Mouse (Mus musculus): Measurements from ENCODE around the gene Cib3. TPM values are rescaled to one million over a fixed set of nuclear protein-coding genes. Genes with fewer than 3 reads are reported as not detected.
A peak's percentile ranks its signal among the peaks of the same experiment; 100 is the strongest.

The Cib3 gene
- polyA plus RNA-seq, 1 experiment from 2014 or later: not detected

DNA sequence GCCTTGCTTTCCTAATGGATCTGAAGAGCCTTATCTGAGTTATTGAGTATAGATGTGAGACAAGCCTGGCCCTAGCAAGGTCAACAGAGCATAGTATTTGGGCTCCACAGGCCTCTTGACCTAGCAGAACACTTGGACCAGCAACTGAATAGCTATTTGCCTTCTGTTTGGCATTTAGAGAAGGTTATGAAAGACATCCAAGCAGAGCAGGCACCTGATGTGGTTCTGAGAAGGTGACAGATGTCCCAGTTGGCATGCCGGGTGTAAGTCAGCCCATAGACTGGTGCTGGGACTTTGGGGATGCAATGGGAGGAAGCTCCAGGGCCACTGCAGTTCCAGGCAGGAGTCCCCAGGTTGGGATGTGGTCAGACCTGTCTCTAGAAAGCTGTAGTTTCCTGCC is 29.6 kb upstream of the Cib3 start:
- Histone ChIP-seq H3K4me2 (ENCODE audit: low read depth, low read length) (no peak overlapping the region), H3K4me1 (ENCODE audit: control insufficient read depth, insufficient read depth, low read length) (peaks cover 5% of the 10 kb centered on the region), H3K4me3 (ENCODE audit: low read length) (no peak overlapping the region), H3K27me3 (ENCODE audit: control insufficient read depth, insufficient read depth, low read length) (no peaks in the 10 kb centered on the region), H3K27ac (ENCODE audit: low read length) (no peak overlapping the region), H3K9ac (ENCODE audit: low read length) (no peak overlapping the region), H3K9me3 (replicated peaks; ENCODE audit: control insufficient read depth, low read length) (no peaks in the 10 kb centered on the region), H3K36me3 (ENCODE audit: control insufficient read depth, insufficient read depth) (peaks cover 3% of the 10 kb centered on the region; the same call in 1 of the 2 replicates)
- WGBS: 90% methylated on average over 1 of the region's 1 CpGs
- ATAC-seq (replicated peaks; ENCODE audit: extremely low read depth, insufficient read depth, low FRiP score): no peak

DNA sequence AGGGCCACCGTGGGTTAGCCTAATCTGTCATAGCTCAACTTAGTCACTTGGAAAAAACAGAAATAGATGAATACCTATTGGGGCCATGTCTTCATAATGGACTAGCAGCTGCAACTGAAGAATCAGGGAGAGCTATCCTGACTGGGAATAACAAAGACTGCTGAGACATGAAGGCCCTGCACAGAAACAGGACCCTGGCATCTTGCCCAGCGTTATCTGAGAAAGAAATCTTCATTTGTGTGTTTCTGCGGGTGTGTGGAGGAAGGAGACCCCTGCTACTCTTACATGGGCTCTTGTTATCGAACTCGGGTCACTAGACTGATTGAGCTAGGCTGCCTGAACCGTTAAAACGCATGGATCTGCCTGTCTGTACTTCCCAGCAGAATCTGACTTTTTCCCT is 28.3 kb upstream of the Cib3 start:
- no peak overlapping the region for H3K27ac ChIP-seq (ENCODE audit: low read length)
- H3K4me3 ChIP-seq (ENCODE audit: low read length): peak overlapping the region; percentile 93
- H3K9me3 ChIP-seq (replicated peaks; ENCODE audit: control insufficient read depth, low read length): no peaks in the 10 kb centered on the region
- peak overlapping the region; percentile 79 for H3K9ac ChIP-seq (ENCODE audit: low read length)
- no peak for ATAC-seq (replicated peaks; ENCODE audit: extremely low read depth, insufficient read depth, low FRiP score)
- H3K27me3 ChIP-seq (ENCODE audit: control insufficient read depth, insufficient read depth, low read length): no peaks in the 10 kb centered on the region
- no peaks in the 10 kb centered on the region; the same call in 1 of the 2 replicates for H3K36me3 ChIP-seq (ENCODE audit: control insufficient read depth, insufficient read depth)
- H3K4me2 ChIP-seq (ENCODE audit: low read depth, low read length): peak overlapping the region; percentile 82
- H3K4me1 ChIP-seq (ENCODE audit: control insufficient read depth, insufficient read depth, low read length): peaks cover 5% of the 10 kb centered on the region
- WGBS: 63% methylated on average over 7 of the region's 7 CpGs

DNA sequence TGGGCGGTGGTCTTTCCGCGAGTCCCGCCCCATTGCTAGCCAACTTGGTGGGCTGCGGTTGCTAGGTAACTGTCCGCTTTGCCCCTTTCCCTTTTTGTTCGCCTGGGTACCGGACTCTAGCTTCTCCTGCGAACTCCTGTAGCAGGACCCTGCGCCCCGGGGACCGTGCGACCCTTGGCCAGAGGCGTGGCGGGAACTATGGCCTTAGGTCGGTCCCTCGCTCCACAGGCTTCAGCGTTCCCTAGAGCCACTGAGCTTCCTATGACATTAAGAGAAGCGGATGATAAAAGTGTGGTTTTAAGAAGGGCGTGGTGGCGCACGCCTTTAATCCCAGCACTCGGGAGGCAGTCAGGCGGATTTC is 27.7 kb upstream of the Cib3 start:
- Histone ChIP-seq H3K9ac (ENCODE audit: low read length) (peak overlapping the region; percentile 79), H3K4me1 (ENCODE audit: control insufficient read depth, insufficient read depth, low read length) (peaks cover 5% of the 10 kb centered on the region), H3K27ac (ENCODE audit: low read length) (peak overlapping the region; percentile 91), H3K27me3 (ENCODE audit: control insufficient read depth, insufficient read depth, low read length) (no peaks in the 10 kb centered on the region), H3K4me2 (ENCODE audit: low read depth, low read length) (peak overlapping the region; percentile 82), H3K4me3 (ENCODE audit: low read length) (peak overlapping the region; percentile 93), H3K9me3 (replicated peaks; ENCODE audit: control insufficient read depth, low read length) (no peaks in the 10 kb centered on the region), H3K36me3 (ENCODE audit: control insufficient read depth, insufficient read depth) (no peaks in the 10 kb centered on the region; the same call in 1 of the 2 replicates)
- 0 out of 2 replicates have a peak, but pooled peaks have one; percentile 1 for ATAC-seq (replicated peaks; ENCODE audit: extremely low read depth, insufficient read depth, low FRiP score)
- under 1% methylated on average over 24 of the region's 24 CpGs for WGBS

DNA sequence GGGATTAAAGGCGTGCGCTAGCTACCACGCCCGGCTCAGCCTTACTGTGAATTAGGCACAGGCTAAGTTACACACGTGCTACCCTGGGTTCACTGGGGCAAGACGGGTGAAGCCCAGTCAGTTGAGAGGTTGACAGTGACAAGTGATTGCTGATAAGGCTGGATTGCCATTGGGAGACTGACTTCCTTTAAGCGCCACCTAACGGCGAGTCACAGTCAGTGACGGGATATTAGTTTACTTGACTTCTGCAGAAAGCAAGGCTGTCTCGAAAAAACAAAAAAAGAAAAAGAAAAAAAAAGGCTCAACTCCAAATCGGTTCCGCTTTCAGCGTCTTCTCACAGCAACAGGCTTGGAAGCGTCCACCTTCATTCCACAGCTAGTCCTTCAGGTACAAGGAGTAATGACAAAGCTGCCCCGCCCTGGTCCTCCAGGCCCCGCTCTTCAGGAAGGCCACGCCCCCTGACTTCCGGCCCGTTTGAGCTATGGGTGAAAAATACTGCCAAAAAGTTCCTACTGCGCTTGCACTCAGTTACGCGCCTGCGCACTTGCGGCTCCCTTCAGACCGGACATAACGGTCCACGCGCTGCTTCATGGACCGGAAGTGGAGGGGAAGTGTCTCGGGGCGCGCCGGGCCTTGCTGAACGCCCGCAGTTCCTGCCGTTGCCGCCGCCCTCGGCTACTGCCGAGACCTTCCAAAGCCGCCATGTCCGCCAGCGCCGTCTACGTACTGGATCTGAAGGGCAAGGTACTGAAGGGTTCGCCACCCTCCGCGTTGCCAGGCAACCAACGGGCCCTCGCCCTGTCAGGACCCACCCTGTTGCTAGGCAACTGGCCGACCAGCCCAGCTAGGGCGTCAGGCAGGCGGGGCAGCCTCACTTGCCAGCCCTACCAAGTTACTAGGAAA is 27.1 kb upstream of the Cib3 start, which contains the start of gene Ap1m1:
Ap1m1 (plus strand) TSS at position 520 of the 904 bp plus-strand sequence.
- Histone ChIP-seq H3K9ac (ENCODE audit: low read length) (peak within 1 kb of the TSS; percentile 79), H3K9me3 (replicated peaks; ENCODE audit: control insufficient read depth, low read length) (no peaks in the 10 kb centered on the region), H3K4me3 (ENCODE audit: low read length) (peak within 1 kb of the TSS; percentile 93), H3K4me1 (ENCODE audit: control insufficient read depth, insufficient read depth, low read length) (peaks cover 5% of the 10 kb centered on the region), H3K27ac (ENCODE audit: low read length) (peak within 1 kb of the TSS; percentile 91), H3K27me3 (ENCODE audit: control insufficient read depth, insufficient read depth, low read length) (no peaks in the 10 kb centered on the region), H3K36me3 (ENCODE audit: control insufficient read depth, insufficient read depth) (no peaks in the 10 kb centered on the region; the same call in 1 of the 2 replicates), H3K4me2 (ENCODE audit: low read depth, low read length) (peak within 1 kb of the TSS; percentile 82)
- peak; percentile 96 for ATAC-seq (replicated peaks; ENCODE audit: extremely low read depth, insufficient read depth, low FRiP score)
- under 1% methylated on average over 54 of the region's 54 CpGs for WGBS

DNA sequence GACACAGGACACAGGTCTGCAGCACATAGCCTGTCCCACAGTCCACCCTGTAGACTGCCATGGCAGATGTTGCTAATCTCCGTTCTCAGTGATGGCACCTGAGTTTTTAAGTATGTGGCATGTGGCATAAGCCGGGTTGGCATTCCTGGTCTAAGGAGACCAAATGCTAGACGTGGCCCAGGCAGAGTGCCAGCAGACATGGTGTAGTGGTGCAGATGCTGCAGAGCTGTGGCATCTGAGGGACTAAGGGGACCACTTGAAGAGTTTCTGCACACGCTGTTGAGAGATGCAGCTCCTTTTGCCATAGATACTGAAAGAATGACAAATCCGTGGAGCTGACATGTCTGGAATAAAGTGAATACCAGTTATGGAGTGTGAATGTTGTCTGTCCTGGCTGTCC is 10.0 kb upstream of the Cib3 start:
- H3K27ac ChIP-seq (ENCODE audit: low read length): no peak overlapping the region
- WGBS: 81% methylated on average over 5 of the region's 5 CpGs
- no peak overlapping the region for H3K4me3 ChIP-seq (ENCODE audit: low read length)
- peaks cover 16% of the 10 kb centered on the region for H3K36me3 ChIP-seq (ENCODE audit: control insufficient read depth, insufficient read depth)
- H3K4me2 ChIP-seq (ENCODE audit: low read depth, low read length): no peak overlapping the region
- no peak for ATAC-seq (replicated peaks; ENCODE audit: extremely low read depth, insufficient read depth, low FRiP score)
- no peaks in the 10 kb centered on the region for H3K27me3 ChIP-seq (ENCODE audit: control insufficient read depth, insufficient read depth, low read length)
- no peak overlapping the region for H3K9ac ChIP-seq (ENCODE audit: low read length)
- H3K4me1 ChIP-seq (ENCODE audit: control insufficient read depth, insufficient read depth, low read length): peaks cover 10% of the 10 kb centered on the region
- H3K9me3 ChIP-seq (replicated peaks; ENCODE audit: control insufficient read depth, low read length): no peaks in the 10 kb centered on the region

DNA sequence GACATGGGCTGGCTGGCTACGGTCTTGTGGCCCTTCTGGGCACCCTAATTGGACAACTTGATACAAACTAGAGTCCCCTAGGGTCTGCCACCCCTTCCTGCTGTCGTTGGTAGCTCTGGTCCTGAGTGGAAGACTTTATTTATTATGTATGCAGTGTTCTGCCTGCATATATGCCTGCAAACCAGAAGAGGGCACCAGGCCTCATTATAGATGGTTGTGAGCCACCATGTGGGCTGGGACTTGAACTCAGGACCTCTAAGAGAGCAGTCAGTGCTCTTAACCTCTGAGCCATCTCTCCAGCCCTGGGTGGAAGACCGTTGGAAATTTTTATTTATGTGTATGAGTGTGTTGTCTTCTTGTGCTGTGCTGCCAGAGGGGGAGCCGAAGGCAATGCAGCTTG is 8.1 kb upstream of the Cib3 start:
- ATAC-seq (replicated peaks; ENCODE audit: extremely low read depth, insufficient read depth, low FRiP score): no peak
- peak overlapping the region; percentile 60 for H3K4me3 ChIP-seq (ENCODE audit: low read length)
- H3K27ac ChIP-seq (ENCODE audit: low read length): no peak overlapping the region

DNA sequence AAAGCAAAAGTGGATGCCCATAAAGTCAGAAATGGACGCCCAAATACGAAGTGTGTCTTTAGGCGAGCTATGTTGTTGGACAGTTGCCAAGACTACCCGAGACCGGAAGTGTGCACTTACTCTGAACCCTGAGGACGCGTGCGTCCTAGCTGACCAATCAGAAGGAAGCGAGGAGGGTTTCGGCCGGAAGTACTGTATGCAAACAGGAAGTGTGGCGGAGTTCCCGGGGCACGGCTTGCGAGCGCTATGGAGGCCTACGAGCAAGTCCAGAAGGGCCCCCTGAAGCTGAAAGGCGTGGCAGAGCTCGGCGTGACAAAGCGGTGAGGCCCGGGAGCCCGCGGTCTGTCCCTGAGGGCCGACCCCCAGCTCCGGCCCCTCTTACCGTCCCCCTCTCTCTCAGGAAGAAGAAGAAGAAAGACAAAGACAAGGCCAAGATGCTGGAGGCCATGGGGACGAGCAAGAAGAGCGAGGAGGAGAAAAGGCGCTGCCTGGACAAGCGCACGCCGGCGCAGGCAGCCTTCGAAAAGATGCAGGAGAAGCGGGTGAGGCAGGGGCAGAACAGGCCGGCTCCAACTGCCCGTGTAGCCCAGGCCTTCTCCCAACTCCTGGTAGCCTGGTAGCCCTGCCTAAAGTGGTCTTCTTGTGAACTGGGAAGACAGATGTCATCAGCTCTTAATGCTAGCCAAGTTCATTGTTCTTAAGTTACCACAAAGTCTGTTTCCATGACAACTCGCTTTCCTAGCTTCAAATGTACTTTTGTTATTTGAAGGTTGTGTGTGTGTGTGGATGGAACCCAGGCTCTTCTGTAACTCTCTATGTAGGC is 7.1 kb upstream of the Cib3 start, which contains the start of gene Fam32a:
Fam32a (plus strand) TSS at position 190 of the 823 bp plus-strand sequence.
- 15% methylated on average over 39 of the region's 39 CpGs for WGBS
- peak within 1 kb of the TSS; percentile 60 for H3K4me3 ChIP-seq (ENCODE audit: low read length)
- ATAC-seq (replicated peaks; ENCODE audit: extremely low read depth, insufficient read depth, low FRiP score): peak; percentile 95
- peaks cover 16% of the 10 kb centered on the region for H3K36me3 ChIP-seq (ENCODE audit: control insufficient read depth, insufficient read depth)
- H3K9ac ChIP-seq (ENCODE audit: low read length): peak within 1 kb of the TSS; percentile 70
- peaks cover 4% of the 10 kb centered on the region; the same call in 1 of the 2 replicates for H3K27me3 ChIP-seq (ENCODE audit: control insufficient read depth, insufficient read depth, low read length)
- H3K9me3 ChIP-seq (replicated peaks; ENCODE audit: control insufficient read depth, low read length): no peaks in the 10 kb centered on the region
- H3K27ac ChIP-seq (ENCODE audit: low read length): peak within 1 kb of the TSS; percentile 40
- peaks cover 10% of the 10 kb centered on the region for H3K4me1 ChIP-seq (ENCODE audit: control insufficient read depth, insufficient read depth, low read length)
- H3K4me2 ChIP-seq (ENCODE audit: low read depth, low read length): peak within 1 kb of the TSS; percentile 88

More for the DNA sequence above, 8.1 kb upstream of the Cib3 start:
- Histone ChIP-seq H3K9ac (ENCODE audit: low read length) (no peak overlapping the region), H3K9me3 (replicated peaks; ENCODE audit: control insufficient read depth, low read length) (no peaks in the 10 kb centered on the region), H3K27me3 (ENCODE audit: control insufficient read depth, insufficient read depth, low read length) (peaks cover 4% of the 10 kb centered on the region; the same call in 1 of the 2 replicates), H3K4me2 (ENCODE audit: low read depth, low read length) (peak overlapping the region; percentile 88), H3K36me3 (ENCODE audit: control insufficient read depth, insufficient read depth) (peaks cover 16% of the 10 kb centered on the region), H3K4me1 (ENCODE audit: control insufficient read depth, insufficient read depth, low read length) (peaks cover 10% of the 10 kb centered on the region)
- WGBS: 87% methylated on average over 4 of the region's 4 CpGs

DNA sequence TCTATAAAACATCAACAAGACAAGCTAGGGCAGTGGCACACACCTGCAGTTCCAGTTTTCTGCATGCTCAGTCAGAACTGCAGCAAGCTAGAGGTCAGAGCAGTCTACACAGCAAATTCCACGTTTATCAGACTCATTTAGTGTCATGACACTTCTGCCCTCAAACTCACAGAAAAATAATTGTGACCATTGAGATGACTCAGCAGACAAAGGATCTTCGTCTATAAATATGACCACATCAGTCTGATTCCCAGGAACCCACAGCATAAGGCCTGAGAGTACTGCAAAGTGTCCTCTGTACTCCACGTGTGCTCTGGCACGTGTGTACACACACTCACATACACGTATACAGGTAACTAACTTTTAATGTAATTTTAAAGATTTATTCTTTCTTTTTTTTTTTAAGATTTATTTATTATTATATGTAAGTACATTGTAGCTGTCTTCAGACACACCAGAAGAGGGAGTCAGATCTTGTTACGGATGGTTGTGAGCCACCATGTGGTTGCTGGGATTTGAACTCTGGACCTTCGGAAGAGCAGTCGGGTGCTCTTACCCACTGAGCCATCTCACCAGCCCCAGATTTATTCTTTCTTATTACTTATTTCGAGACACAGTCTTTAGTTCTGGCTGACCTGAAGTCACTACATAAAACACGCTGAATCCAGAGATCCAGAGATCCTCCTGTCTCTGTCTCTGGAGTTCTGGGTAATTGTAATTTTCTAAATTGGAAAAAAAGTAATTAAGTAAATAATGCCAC is 6.3 kb upstream of the Cib3 start:
- no peak for ATAC-seq (replicated peaks; ENCODE audit: extremely low read depth, insufficient read depth, low FRiP score)
- H3K4me3 ChIP-seq (ENCODE audit: low read length): peak overlapping the region; percentile 60
- peaks cover 6% of the 10 kb centered on the region; the same call in 1 of the 2 replicates for H3K27me3 ChIP-seq (ENCODE audit: control insufficient read depth, insufficient read depth, low read length)
- H3K9me3 ChIP-seq (replicated peaks; ENCODE audit: control insufficient read depth, low read length): no peaks in the 10 kb centered on the region
- WGBS: 81% methylated on average over 9 of the region's 10 CpGs
- H3K4me2 ChIP-seq (ENCODE audit: low read depth, low read length): peak overlapping the region; percentile 88
- H3K27ac ChIP-seq (ENCODE audit: low read length): peak overlapping the region; percentile 34; the same call in 1 of the 2 replicates
- no peak overlapping the region for H3K9ac ChIP-seq (ENCODE audit: low read length)
- H3K4me1 ChIP-seq (ENCODE audit: control insufficient read depth, insufficient read depth, low read length): peaks cover 10% of the 10 kb centered on the region
- H3K36me3 ChIP-seq (ENCODE audit: control insufficient read depth, insufficient read depth): peaks cover 16% of the 10 kb centered on the region
